Mouse (Mus musculus): ENCODE data around the gene Clcnkb.
A peak's percentile ranks its signal among the peaks of the same experiment; 100 is the strongest.

Clcnkb gene

GRCm38 (mm10) chr4:141435974-141436373 is 20.2 kb upstream of the Clcnkb start, which contains the start of gene Srarp:
Gene Srarp (minus strand): TSS chr4:141436105.
- no peak for DNase-seq (ENCODE audit: low spot score)

DNA sequence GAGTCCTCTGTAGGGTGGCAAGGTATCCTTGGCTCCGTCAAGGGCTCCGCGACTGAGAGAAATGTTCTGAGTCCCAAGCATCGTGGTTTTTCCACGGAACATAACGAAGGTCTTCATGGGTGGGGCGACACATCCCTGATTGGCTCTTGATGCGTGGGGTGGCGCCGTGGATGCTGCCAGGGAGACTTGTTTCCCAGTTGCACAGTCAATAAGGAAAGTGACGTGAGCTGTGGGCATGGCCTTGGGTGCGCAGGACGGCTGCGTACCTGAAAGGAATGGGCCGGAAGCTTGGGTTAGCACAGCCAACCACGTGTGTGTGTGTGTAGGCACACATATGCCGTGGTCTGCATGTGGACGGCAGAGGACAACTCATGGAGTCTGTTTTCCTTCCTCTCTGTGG is 17.4 kb upstream of the Clcnkb start:
- DNase-seq (ENCODE audit: low spot score): no peak

- DNase-seq (ENCODE audit: low spot score): no peak
Measured at GRCm38 (mm10) chr4:141432666-141433065, 16.9 kb upstream of the Clcnkb start.

DNA sequence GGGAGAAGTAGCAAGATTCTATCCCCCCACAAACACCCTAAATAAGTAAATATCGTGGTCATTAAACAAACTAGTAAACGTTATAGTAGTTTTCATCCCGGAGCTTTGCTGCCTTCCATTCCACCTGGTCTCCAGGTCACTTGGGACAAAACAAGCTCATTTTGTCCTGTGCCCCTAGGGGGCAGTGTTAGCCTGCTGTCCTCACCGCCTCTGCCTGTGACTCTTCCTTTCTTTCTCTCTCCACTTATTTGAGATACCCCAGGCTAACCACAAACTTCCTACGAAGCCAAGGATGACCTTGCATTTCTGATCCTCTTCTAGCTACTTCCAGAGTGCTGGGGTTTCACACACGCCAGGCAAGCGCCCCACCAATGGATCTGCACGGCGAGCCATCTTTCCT is 15.2 kb upstream of the Clcnkb start:
- peak; percentile 75 for DNase-seq (ENCODE audit: low spot score)

- no peak for DNase-seq (ENCODE audit: low spot score)
Measured at GRCm38 (mm10) chr4:141429847-141430246, 14.0 kb upstream of the Clcnkb start.

GRCm38 (mm10) chr4:141429381-141429780 is 13.6 kb upstream of the Clcnkb start:
- no peak for DNase-seq (ENCODE audit: low spot score)

GRCm38 (mm10) chr4:141427921-141428320 is 12.1 kb upstream of the Clcnkb start:
- DNase-seq (ENCODE audit: low spot score): no peak

DNA sequence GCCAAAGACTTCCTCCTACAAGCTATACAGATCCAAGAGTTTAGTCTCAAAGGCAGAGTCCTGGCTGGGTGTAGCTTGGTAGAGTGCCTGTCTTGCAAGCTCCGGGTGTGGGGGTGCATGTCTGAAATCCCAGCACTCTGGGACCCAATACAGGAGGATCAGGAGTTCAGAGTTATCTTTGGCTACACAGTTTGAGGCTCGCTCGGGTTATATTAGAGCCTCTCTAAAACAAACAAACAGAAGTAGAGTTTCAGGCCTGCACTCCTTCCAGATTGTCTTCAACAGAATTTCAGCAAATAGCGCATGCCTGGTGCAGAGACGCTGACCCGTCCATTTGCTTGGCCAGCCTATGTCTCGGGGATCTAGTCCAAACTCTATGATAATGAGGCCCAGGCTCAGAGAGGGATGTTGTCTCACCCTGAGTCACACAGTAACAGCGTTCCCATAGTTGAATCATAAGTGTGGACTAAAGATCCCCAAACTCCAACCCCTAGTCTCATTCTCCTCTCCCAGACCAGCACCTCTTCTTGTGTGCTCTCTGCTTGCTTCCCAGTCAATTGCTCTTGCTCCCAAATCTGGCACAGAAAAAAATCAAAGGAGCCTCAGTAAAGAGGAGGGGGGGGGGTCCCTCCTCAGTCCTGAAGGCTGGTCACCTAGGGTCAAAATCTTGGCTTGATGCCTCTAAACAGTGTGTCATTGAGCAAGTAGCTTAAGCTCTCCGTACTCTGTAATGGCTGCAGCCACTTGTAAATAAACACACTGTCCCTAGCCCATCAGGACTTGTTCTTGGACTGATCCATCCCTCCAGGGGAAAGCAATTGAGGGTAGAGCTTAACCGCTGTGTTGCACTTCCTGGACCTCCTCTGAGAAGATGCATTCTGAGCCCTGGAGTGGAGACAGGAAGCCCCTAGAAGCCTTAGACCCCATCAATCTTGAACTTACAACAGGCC is 11.3 kb upstream of the Clcnkb start:
- DNase-seq (ENCODE audit: low spot score): no peak

GRCm38 (mm10) chr4:141425484-141426479 is 10.0 kb upstream of the Clcnkb start:
- DNase-seq (ENCODE audit: low spot score): peak; percentile 77

- no peak for DNase-seq (ENCODE audit: low spot score)
Measured at GRCm38 (mm10) chr4:141423691-141424431, 8.0 kb upstream of the Clcnkb start.

DNA sequence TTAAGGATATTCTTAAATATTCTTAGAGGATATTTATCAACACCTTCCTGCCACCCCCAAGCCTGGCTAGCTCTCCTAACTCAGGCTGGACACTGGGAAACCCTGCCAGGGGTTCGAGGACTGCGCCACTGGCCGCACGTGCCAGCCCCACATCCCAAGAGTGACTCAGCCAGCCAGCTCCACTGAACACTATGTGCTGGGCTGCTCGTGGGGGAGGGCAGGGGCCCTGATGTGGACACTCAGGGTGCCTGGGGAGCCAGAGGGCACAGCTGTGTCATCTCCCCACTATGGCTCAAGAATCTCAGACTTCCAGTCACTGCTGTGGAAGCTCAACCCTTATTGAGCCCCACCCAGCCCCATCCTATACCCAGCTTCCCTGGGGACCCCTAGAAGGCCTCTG is 7.5 kb upstream of the Clcnkb start:
- no peak for DNase-seq (ENCODE audit: low spot score)

GRCm38 (mm10) chr4:141422841-141423240 is 7.0 kb upstream of the Clcnkb start:
- no peak for DNase-seq (ENCODE audit: low spot score)

GRCm38 (mm10) chr4:141421423-141421822 is 5.6 kb upstream of the Clcnkb start:
- DNase-seq (ENCODE audit: low spot score): no peak

DNA sequence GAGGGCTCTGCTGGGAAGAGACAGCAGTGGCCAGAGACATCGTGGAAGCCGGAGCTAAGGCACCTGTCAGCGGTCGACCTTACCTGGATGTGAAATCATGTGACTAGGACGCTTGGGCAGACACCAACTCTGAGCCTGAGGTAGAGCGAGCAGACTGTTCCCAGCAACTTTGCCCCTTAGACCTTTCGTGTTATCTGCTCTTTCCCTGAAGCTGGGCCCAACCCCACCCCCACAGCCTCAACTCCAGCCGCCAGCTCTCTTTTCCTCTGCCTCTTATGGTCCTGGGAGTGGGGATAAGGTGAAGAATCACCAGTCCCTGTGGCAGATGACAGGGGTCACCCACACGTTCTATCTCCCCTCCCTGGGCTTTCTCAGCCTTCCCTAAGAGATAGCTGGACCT is 5.1 kb upstream of the Clcnkb start:
- DNase-seq (ENCODE audit: low spot score): no peak

- no peak for DNase-seq (ENCODE audit: low spot score)
Measured at GRCm38 (mm10) chr4:141420192-141420829, 4.5 kb upstream of the Clcnkb start, which contains the start of gene Hspb7. Gene Hspb7 (plus strand): TSS chr4:141420779.

GRCm38 (mm10) chr4:141419398-141420191 is 3.8 kb upstream of the Clcnkb start:
- DNase-seq (ENCODE audit: low spot score): no peak

GRCm38 (mm10) chr4:141411430-141411992 is 4.3 kb downstream of the Clcnkb start:
- DNase-seq (ENCODE audit: low spot score): no peak

DNA sequence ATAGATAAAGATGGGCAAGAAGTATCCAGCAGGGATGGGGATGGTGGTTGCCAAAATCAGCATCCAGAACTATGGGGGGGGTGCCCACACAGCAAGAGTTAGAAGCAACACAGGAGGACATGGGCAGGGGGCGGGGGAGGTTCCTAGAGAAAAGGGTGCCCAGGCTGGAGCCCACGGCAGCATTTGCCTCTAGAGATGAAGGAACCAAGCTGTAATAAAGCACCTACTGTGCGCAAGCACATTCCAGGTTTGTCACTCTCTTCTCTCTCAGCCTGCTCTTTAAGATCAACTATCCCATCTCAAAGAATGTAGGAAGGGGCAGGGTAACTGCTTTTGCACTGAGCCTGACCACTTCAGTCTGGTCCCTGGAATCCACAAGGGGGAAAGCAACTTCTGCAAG is 7.2 kb downstream of the Clcnkb start:
- DNase-seq (ENCODE audit: low spot score): no peak

- peak; percentile 33 for DNase-seq (ENCODE audit: low spot score)
Measured at GRCm38 (mm10) chr4:141406516-141407299, 9.1 kb downstream of the Clcnkb start.
